Mouse (Mus musculus): ENCODE results near the gene Bub1. TPM values are rescaled to one million over a fixed set of nuclear protein-coding genes. Genes with fewer than 3 reads are reported as not detected.

Bub1 gene
- polyA plus RNA-seq, 1 experiment from 2014 or later: 107 TPM

- Histone ChIP-seq H3K4me1 (peaks cover 18% of the 10 kb centered on the region), H3K36me3 (replicated peaks) (peaks cover 19% of the 10 kb centered on the region), H3K9me3 (no peaks in the 10 kb centered on the region), H3K4me3 (peak overlapping the region; percentile 87), H3K27ac (replicated peaks) (peak overlapping the region; percentile 88), H3K27me3 (replicated peaks; ENCODE audit: low read depth, poor library complexity, severe bottlenecking) (peaks cover 5% of the 10 kb centered on the region)
- DNase-seq (ENCODE audit: low spot score): no peak
- 46% methylated on average over 11 of the region's 11 CpGs for WGBS
Observed at GRCm38 (mm10) chr2:127832103-127832832, 603 bp upstream of the Bub1 start.

- Histone ChIP-seq H3K9me3 (no peaks in the 10 kb centered on the region), H3K27me3 (replicated peaks; ENCODE audit: low read depth, poor library complexity, severe bottlenecking) (no peaks in the 10 kb centered on the region), H3K36me3 (replicated peaks) (no peaks in the 10 kb centered on the region), H3K4me1 (peaks cover 32% of the 10 kb centered on the region), H3K27ac (replicated peaks) (peak within 1 kb of the TSS; percentile 89), H3K4me3 (peak within 1 kb of the TSS; percentile 66)
- 4% methylated on average over 37 of the region's 37 CpGs for WGBS
- peak; percentile 89 for DNase-seq (ENCODE audit: low spot score)
Observed at GRCm38 (mm10) chr2:127791919-127792603, 39.6 kb downstream of the Bub1 start, which contains the start of gene Mtln. Mtln (minus strand) TSS chr2:127792488.

- 21% methylated on average over 9 of the region's 9 CpGs for WGBS
- peaks cover 32% of the 10 kb centered on the region for H3K4me1 ChIP-seq
- no peaks in the 10 kb centered on the region for H3K36me3 ChIP-seq (replicated peaks)
- peak overlapping the region; percentile 91; the same call in 1 of the 2 replicates for H3K27ac ChIP-seq (replicated peaks)
- no peak for DNase-seq (ENCODE audit: low spot score)
- no peaks in the 10 kb centered on the region for H3K9me3 ChIP-seq
- peak overlapping the region; percentile 84 for H3K4me3 ChIP-seq
- no peaks in the 10 kb centered on the region for H3K27me3 ChIP-seq (replicated peaks; ENCODE audit: low read depth, poor library complexity, severe bottlenecking)
Observed at GRCm38 (mm10) chr2:127789651-127790270, 41.9 kb downstream of the Bub1 start.

DNA sequence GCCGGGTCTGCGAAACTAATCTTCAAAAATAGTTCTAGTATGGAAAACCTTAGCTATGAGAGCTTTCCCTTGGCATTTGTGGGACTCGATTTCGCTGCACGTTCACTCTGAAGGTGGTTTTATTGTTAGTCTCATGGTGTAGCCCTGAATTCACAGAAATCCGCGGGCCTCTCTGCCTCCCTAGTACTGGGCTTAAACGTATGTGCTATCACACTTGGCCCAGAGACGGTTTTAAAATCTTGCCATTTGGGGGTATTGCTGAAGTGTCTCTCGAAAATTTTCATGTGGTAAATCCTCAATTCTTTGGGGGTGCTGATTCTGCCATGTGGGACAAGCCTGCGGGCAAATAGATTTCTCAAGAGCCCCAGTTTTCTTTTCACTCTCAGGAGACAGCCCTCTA, 42.5 kb downstream of the Bub1 start:
- peak overlapping the region; percentile 84 for H3K4me3 ChIP-seq
- no peak for DNase-seq (ENCODE audit: low spot score)
- peaks cover 32% of the 10 kb centered on the region for H3K4me1 ChIP-seq
- no peaks in the 10 kb centered on the region for H3K27me3 ChIP-seq (replicated peaks; ENCODE audit: low read depth, poor library complexity, severe bottlenecking)
- H3K27ac ChIP-seq (replicated peaks): peak overlapping the region; percentile 91
- no peaks in the 10 kb centered on the region for H3K36me3 ChIP-seq (replicated peaks)
- whole genome bisulfite sequencing: 7% methylated on average over 11 of the region's 11 CpGs
- H3K9me3 ChIP-seq: no peaks in the 10 kb centered on the region

DNA sequence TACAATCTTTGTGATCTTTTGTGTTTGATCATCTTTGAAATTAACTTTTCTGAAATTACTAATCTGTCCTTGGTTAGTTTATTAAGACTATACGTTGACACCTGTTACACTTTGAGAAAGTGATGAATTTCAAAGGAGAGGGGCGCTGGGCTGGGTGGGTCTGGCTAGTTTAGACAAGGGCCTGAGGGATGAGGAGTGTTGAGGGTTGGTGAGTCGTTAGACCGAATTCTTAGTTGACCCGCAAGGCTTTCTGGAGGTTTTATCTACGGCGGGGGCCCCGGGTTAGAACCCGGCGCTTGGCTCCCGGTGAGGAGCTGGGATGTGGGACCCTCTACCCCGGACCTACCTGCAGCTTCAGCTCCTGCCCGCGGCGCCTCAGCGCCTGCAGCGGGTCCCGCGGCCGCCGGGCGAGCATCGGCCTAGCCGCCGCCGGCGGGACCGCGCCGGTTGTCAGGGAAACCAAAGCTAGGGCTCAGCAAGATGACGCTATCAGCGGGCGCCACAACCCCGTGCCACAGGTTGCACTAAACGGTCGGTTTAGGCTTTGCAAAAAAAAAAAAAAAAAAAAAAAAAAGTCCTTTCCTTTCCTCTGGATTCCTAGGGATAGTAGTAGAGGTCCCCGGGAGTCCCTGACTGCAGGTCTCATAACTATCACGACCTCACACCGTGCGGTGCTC, 43.1 kb downstream of the Bub1 start, which contains the start of gene Nphp1:
Gene Nphp1 (minus strand): TSS at position 458 of the 677 bp plus-strand sequence.
- Histone ChIP-seq H3K27ac (replicated peaks) (peak within 1 kb of the TSS; percentile 91), H3K4me3 (peak within 1 kb of the TSS; percentile 84), H3K4me1 (peaks cover 32% of the 10 kb centered on the region), H3K27me3 (replicated peaks; ENCODE audit: low read depth, poor library complexity, severe bottlenecking) (no peaks in the 10 kb centered on the region), H3K9me3 (no peaks in the 10 kb centered on the region), H3K36me3 (replicated peaks) (no peaks in the 10 kb centered on the region)
- peak; percentile 90 for DNase-seq (ENCODE audit: low spot score)
- WGBS: under 1% methylated on average over 40 of the region's 40 CpGs

- no peak overlapping the region for H3K27ac ChIP-seq (replicated peaks)
- no peak for DNase-seq (ENCODE audit: low spot score)
- H3K4me1 ChIP-seq: peaks cover 32% of the 10 kb centered on the region
- H3K36me3 ChIP-seq (replicated peaks): no peaks in the 10 kb centered on the region
- H3K4me3 ChIP-seq: no peak overlapping the region
- no peaks in the 10 kb centered on the region for H3K9me3 ChIP-seq
- 90% methylated on average over 5 of the region's 5 CpGs for WGBS
- H3K27me3 ChIP-seq (replicated peaks; ENCODE audit: low read depth, poor library complexity, severe bottlenecking): no peaks in the 10 kb centered on the region
Observed at GRCm38 (mm10) chr2:127787226-127787625, 44.4 kb downstream of the Bub1 start.

DNA sequence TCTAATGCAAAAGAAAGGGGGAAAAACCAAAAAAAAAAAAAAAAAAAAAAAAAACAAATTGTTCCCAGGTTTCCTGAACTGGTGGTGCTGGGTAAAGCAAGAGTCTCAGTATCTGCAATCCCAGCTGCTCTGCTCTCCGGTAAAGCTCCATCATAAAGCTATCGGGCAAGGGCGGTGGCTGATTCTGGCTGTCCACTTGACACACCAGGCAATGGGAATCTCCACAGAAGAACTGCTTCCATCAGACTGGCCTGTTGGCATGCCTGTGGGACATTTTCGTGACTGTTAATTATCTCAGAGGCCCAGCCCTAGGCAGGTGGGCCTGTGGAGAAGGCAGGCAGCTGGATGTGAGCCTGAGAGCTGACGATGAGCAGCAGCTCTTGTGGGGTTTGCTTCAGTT, 53.2 kb downstream of the Bub1 start:
- H3K4me1 ChIP-seq: peaks cover 8% of the 10 kb centered on the region
- no peak for DNase-seq (ENCODE audit: low spot score)
- H3K36me3 ChIP-seq (replicated peaks): peaks cover 43% of the 10 kb centered on the region
- no peaks in the 10 kb centered on the region for H3K27me3 ChIP-seq (replicated peaks; ENCODE audit: low read depth, poor library complexity, severe bottlenecking)
- H3K27ac ChIP-seq (replicated peaks): no peak overlapping the region
- H3K9me3 ChIP-seq: no peaks in the 10 kb centered on the region
- no peak overlapping the region for H3K4me3 ChIP-seq
- 81% methylated on average over 5 of the region's 5 CpGs for WGBS

- 83% methylated on average over 3 of the region's 3 CpGs for WGBS
- Histone ChIP-seq H3K4me3 (no peak overlapping the region), H3K9me3 (no peaks in the 10 kb centered on the region), H3K36me3 (replicated peaks) (peaks cover 70% of the 10 kb centered on the region), H3K27me3 (replicated peaks; ENCODE audit: low read depth, poor library complexity, severe bottlenecking) (no peaks in the 10 kb centered on the region), H3K4me1 (peaks cover 8% of the 10 kb centered on the region), H3K27ac (replicated peaks) (no peak overlapping the region)
- DNase-seq (ENCODE audit: low spot score): no peak
Observed at GRCm38 (mm10) chr2:127775013-127775412, 56.7 kb downstream of the Bub1 start.

- Histone ChIP-seq H3K36me3 (replicated peaks) (peaks cover 72% of the 10 kb centered on the region), H3K4me3 (no peak overlapping the region), H3K27ac (replicated peaks) (no peak overlapping the region), H3K9me3 (no peaks in the 10 kb centered on the region), H3K27me3 (replicated peaks; ENCODE audit: low read depth, poor library complexity, severe bottlenecking) (no peaks in the 10 kb centered on the region), H3K4me1 (peaks cover 8% of the 10 kb centered on the region)
- 19% methylated on average over 1 of the region's 1 CpGs for WGBS
- no peak for DNase-seq (ENCODE audit: low spot score)
Observed at GRCm38 (mm10) chr2:127774578-127774941, 57.1 kb downstream of the Bub1 start.

- no peaks in the 10 kb centered on the region for H3K27me3 ChIP-seq (replicated peaks; ENCODE audit: low read depth, poor library complexity, severe bottlenecking)
- H3K36me3 ChIP-seq (replicated peaks): peaks cover 72% of the 10 kb centered on the region
- WGBS: 44% methylated on average over 15 of the region's 15 CpGs
- H3K9me3 ChIP-seq: no peaks in the 10 kb centered on the region
- peak; percentile 13 for DNase-seq (ENCODE audit: low spot score)
- peaks cover 8% of the 10 kb centered on the region for H3K4me1 ChIP-seq
- 0 out of 2 replicates have a peak overlapping the region, but pooled peaks have one; percentile 15 for H3K4me3 ChIP-seq
- H3K27ac ChIP-seq (replicated peaks): peak overlapping the region; percentile 72
Observed at GRCm38 (mm10) chr2:127773938-127774577, 57.6 kb downstream of the Bub1 start.

DNA sequence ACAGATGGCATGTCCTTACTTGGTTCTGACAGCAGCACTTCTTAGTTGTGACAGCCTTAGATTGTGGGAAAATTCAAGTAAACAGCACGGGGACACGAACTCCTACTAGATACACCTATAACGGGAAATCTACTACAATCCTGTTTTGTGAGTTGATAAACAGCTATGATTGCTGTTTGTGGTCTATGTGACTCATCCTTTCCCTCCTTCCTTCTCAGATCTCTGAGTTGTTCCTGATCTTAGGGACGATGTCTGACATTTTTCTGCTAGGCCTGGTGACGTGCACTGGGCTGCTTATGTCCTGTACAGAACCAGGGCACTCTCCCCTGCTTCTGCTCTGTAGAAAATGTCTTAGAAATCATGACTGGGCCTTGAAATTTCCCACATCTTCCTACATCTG, 70.1 kb downstream of the Bub1 start:
- H3K27ac ChIP-seq (replicated peaks): no peak overlapping the region
- 89% methylated on average over 5 of the region's 5 CpGs for WGBS
- H3K27me3 ChIP-seq (replicated peaks; ENCODE audit: low read depth, poor library complexity, severe bottlenecking): no peaks in the 10 kb centered on the region
- H3K9me3 ChIP-seq: no peaks in the 10 kb centered on the region
- peaks cover 4% of the 10 kb centered on the region; the same call in 1 of the 2 replicates for H3K4me1 ChIP-seq
- H3K36me3 ChIP-seq (replicated peaks): peaks cover 82% of the 10 kb centered on the region
- H3K4me3 ChIP-seq: no peak overlapping the region
- no peak for DNase-seq (ENCODE audit: low spot score)
